Mouse (Mus musculus): ENCODE data around the gene Ret.

GRCm38 (mm10) chr6:118164691-118165090, 32.8 kb downstream of the Ret start:
- no peak for TF ChIP-seq POLR2A (IDR thresholded peaks at IDR 0.05; ENCODE audit: borderline replicate concordance, extremely low read depth, insufficient read depth, insufficient read length, poor library complexity, severe bottlenecking)
- TF ChIP-seq CTCF (IDR thresholded peaks at IDR 0.05; ENCODE audit: borderline replicate concordance, extremely low read depth, insufficient read depth, insufficient read length), result no peak
